Mouse (Mus musculus) CH12.LX (cell line): Measurements from ENCODE around the gene Gse1. TPM values are rescaled to one million over a fixed set of nuclear protein-coding genes. Genes with fewer than 3 reads are reported as not detected.

Experiments used
- DNase-seq: peaks from one replicate; pipeline ENCODE4 v3.0.0-alpha.2; 2013; ENCODE audit errors: extremely low read depth
- H3K27ac ChIP-seq: 2 replicates; pipeline ENCODE4 v1.5.1; 2012; ENCODE audit warnings: low read depth, mild to moderate bottlenecking, control low read depth, moderate library complexity; ENCODE audit not compliant: insufficient read depth
- H3K27me3 ChIP-seq: replicated peaks from 2 replicates; pipeline ENCODE3; 2012; ENCODE audit warnings: inconsistent platforms
- H3K36me3 ChIP-seq, 2 experiments: replicated peaks in 1 of 2; 2 replicates each; pipeline versions ENCODE3 to v1.6.1; 2012; ENCODE audit warnings: inconsistent platforms in 1 of 2, low read length in 1 of 2, mild to moderate bottlenecking in 1 of 2, mixed read lengths in 1 of 2, moderate library complexity in 1 of 2; ENCODE audit not compliant: control insufficient read depth in 1 of 2, insufficient read depth in 1 of 2
- H3K4me1 ChIP-seq, 2 experiments: 2 replicates each; pipeline ENCODE4 v1.6.1; 2012; ENCODE audit warnings: inconsistent platforms in 1 of 2, moderate library complexity in 1 of 2; ENCODE audit not compliant: insufficient read depth in 2 of 2, control insufficient read depth in 1 of 2
- H3K4me2 ChIP-seq: 2 replicates; pipeline ENCODE4 v1.6.1; 2012; ENCODE audit warnings: low read depth, mild to moderate bottlenecking, control low read depth; ENCODE audit not compliant: poor library complexity, insufficient read depth, severe bottlenecking
- H3K4me3 ChIP-seq, 3 experiments: fragments of 150-350 bp in 1 of 3; sonication (generic) in 1 of 3; replicated peaks in 1 of 3; 2 replicates each; pipeline versions ENCODE3 to v1.5.1; 2011 to 2012; ENCODE audit warnings: low read depth in 2 of 3, low read length in 2 of 3, mild to moderate bottlenecking in 2 of 3, moderate library complexity in 2 of 3, control low read depth in 1 of 3, improper control_type of control experiment in 1 of 3, inconsistent platforms in 1 of 3, mixed read lengths in 1 of 3; ENCODE audit not compliant: poor library complexity in 1 of 3
- H3K79me2 ChIP-seq: replicated peaks from 2 replicates; pipeline ENCODE4 v1.6.1; 2012; ENCODE audit warnings: mild to moderate bottlenecking, moderate library complexity; ENCODE audit not compliant: control insufficient read depth, poor library complexity, insufficient read depth, severe bottlenecking; ENCODE audit errors: extremely low read depth
- H3K9ac ChIP-seq: 2 replicates; pipeline ENCODE4 v1.6.1; 2012; ENCODE audit warnings: low read depth, mild to moderate bottlenecking, control low read depth, moderate library complexity; ENCODE audit not compliant: insufficient read depth
- H3K9me3 ChIP-seq: replicated peaks from 2 replicates; pipeline ENCODE3; 2012; ENCODE audit warnings: low read length, inconsistent platforms, mixed read lengths
- CTCF ChIP-seq, 2 experiments: IDR thresholded peaks in 1 of 2; conservative IDR thresholded peaks in 1 of 2; 2 replicates each; pipeline ENCODE4 v1.5.1; 2011 to 2012; ENCODE audit warnings: low read depth in 2 of 2, low read length in 2 of 2, improper control_type of control experiment in 1 of 2, inconsistent platforms in 1 of 2, mild to moderate bottlenecking in 1 of 2, moderate library complexity in 1 of 2
- POLR2A ChIP-seq: IDR thresholded peaks from 2 replicates; pipeline ENCODE4 v1.6.1; 2011; ENCODE audit warnings: low read depth, mild to moderate bottlenecking, improper control_type of control experiment, low read length
- POLR2AphosphoS2 ChIP-seq: IDR thresholded peaks from 2 replicates; pipeline ENCODE4 v1.6.1; 2011; ENCODE audit warnings: low read depth, low read length, improper control_type of control experiment
- RAD21 ChIP-seq: IDR thresholded peaks from 2 replicates; pipeline ENCODE4 v1.6.1; 2011; ENCODE audit warnings: low read depth, mild to moderate bottlenecking, low read length, improper control_type of control experiment, moderate library complexity
- SIN3A ChIP-seq: IDR thresholded peaks from 2 replicates; pipeline ENCODE4 v1.6.1; 2012; ENCODE audit warnings: low read length, improper control_type of control experiment, inconsistent platforms
- SMC3 ChIP-seq: IDR thresholded peaks from 2 replicates; pipeline ENCODE4 v1.6.1; 2011; ENCODE audit warnings: low read depth, low read length, improper control_type of control experiment
- ZNF384 ChIP-seq: IDR thresholded peaks from 2 replicates; pipeline ENCODE4 v1.6.1; 2012; ENCODE audit warnings: low read depth, low read length, improper control_type of control experiment, inconsistent platforms
- dilution Hi-C: fragments of 300-500 bp; cut with MboI; formaldehyde crosslinking; loops from 2 replicates; pipeline ENCODE4 v1.14.3; 2020; ENCODE audit warnings: low sequenced_read_pairs; ENCODE audit not compliant: extremely low pct_unique_long_range_greater_than_20kb, extremely low pct_ligation_motif_present
- in situ Hi-C: fragments of 300-500 bp; cut with MboI; formaldehyde crosslinking; loops from 3 replicates; pipeline ENCODE4 v1.14.3; 2019; ENCODE audit warnings: low sequenced_read_pairs, low pct_ligation_motif_present, low pct_unique_long_range_greater_than_20kb, mixed read lengths
- polyA plus RNA-seq: library from polyadenylated mRNA; unstranded; fragments of >175 nt; gene quantifications from 2 replicates; pipeline ENCODE4 v1.2.1, GENCODE M21; 2012; ENCODE audit warnings: low read depth; ENCODE audit not compliant: insufficient read length
- total RNA-seq, 2 experiments: library from RNA; depleted of rRNA; stranded (reverse); fragments of 300-350 nt in 1 of 2; fragments of >200 nt in 1 of 2; gene quantifications; 2 replicates each; pipeline ENCODE4 v1.2.3; 2012 to 2014

Gse1 gene
- total and polyA plus RNA-seq, 3 experiments, result 1.3 to 9.8 (median 8.5) TPM

DNA sequence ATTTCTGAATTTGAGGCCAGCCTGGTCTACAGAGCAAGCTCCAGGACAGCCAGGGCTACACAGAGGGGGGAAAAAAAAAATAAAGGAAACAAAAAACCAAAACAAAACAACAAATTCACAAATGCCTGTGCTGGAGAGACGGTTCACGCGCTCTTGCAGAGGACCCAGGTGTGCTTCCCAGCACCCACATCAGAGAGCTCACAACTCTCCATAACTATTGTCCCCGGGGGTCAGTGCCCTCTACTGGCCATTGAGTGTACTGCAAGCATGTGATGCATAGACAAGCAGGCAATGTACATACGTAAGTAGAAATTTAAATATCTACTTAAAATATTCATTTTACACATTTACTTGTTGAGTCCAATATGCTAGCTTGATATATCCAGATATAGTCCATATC is 366.3 kb downstream of the Gse1 start:
- TF ChIP-seq CTCF (conservative IDR thresholded peaks at IDR 0.05 in 1 of 2, IDR thresholded peaks at IDR 0.05 in 1 of 2; ENCODE audit: low read depth in 2 of 2, low read length in 2 of 2) (peak; percentile 39 to 49; a peak in 3 of 4 replicates), ZNF384 (no peak)
- DNase-seq, result peak; percentile 24
- dilution Hi-C loops, result no loop called here

DNA sequence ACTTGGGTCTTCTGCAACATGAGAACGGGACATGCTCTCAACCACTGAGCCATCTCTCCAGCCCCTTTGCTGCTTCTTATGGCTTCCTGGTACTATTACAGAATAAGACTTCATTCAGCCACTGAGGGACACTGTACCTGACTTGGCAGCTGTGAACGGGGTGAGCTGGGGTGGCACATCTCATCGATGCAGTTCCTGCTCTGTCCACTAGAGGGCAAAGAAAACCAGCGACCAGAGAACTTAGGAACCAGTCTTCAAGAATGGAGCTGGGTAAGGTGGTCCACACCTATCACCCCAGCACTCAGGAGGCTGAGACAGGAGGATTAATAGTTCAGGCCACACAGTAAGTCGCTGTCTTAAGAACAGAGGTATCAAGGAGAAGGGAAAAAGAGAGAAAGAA is 367.7 kb downstream of the Gse1 start:
- peaks cover 6% of the 10 kb centered on the region for H3K9me3 ChIP-seq
- peaks cover 14% of the 10 kb centered on the region for H3K27me3 ChIP-seq
- dilution Hi-C loops, result no loop called here
- no peak overlapping the region for H3K4me3 ChIP-seq
- 0 out of 4 replicates have a peak, but pooled peaks cover 0 to 3% of the 10 kb centered on the region in 2 experiments for H3K4me1 ChIP-seq
- no peaks in the 10 kb centered on the region for H3K36me3 ChIP-seq
- TF ChIP-seq CTCF (conservative IDR thresholded peaks at IDR 0.05 in 1 of 2, IDR thresholded peaks at IDR 0.05 in 1 of 2; ENCODE audit: low read depth in 2 of 2, low read length in 2 of 2) (peak; percentile 79 to 95), RAD21 (peak; percentile 40), POLR2A (no peak), POLR2AphosphoS2 (no peak), SMC3 (peak; percentile 56)
- in situ Hi-C loops, result no loop called here
- H3K9ac ChIP-seq, result no peak overlapping the region
- peak; percentile 71 for DNase-seq
- H3K27ac ChIP-seq, result no peak overlapping the region
- no peak overlapping the region for H3K4me2 ChIP-seq
- no peaks in the 10 kb centered on the region for H3K79me2 ChIP-seq

More for the DNA sequence above, 366.3 kb downstream of the Gse1 start:
- Histone ChIP-seq H3K9me3 (peaks cover 6% of the 10 kb centered on the region), H3K36me3 (no peaks in the 10 kb centered on the region), H3K4me3 (no peak overlapping the region), H3K4me1 (peaks cover 0 to 10% of the 10 kb centered on the region in 2 experiments; a peak in 2 of 4 replicates), H3K4me2 (no peak overlapping the region), H3K27ac (no peak overlapping the region), H3K27me3 (peaks cover 14% of the 10 kb centered on the region), H3K79me2 (no peaks in the 10 kb centered on the region), H3K9ac (no peak overlapping the region)
- in situ Hi-C loops, result no loop called here

DNA sequence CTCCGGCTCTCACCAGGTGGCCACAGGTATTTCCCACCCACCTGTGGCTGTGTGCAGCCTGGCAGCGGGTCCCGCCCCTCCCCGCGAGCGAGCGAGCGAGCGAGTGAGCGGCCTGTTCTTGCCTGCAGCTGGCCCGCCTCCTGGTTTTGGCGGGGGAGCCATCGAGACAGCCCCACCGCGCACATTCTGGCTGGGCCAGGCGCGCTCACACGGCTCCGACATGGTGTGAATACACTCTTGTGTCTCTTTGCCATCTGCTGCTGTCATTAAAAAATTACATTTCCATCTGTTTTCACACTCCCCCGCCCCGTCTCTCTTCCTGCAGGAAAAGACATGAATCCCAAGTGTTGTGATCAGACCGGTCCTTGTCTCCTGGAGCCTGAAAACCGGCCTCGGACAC is 370.3 kb downstream of the Gse1 start:
- H3K9ac ChIP-seq, result no peak overlapping the region
- DNase-seq, result no peak
- peaks cover 4% of the 10 kb centered on the region for H3K27me3 ChIP-seq
- no peak for TF ChIP-seq POLR2A
- H3K36me3 ChIP-seq, result no peaks in the 10 kb centered on the region
- no peaks in the 10 kb centered on the region for H3K79me2 ChIP-seq
- no peak overlapping the region for H3K4me3 ChIP-seq
- no peak overlapping the region for H3K4me2 ChIP-seq
- 0 out of 4 replicates have a peak, but pooled peaks cover 0 to 3% of the 10 kb centered on the region in 2 experiments for H3K4me1 ChIP-seq
- H3K9me3 ChIP-seq, result peaks cover 11% of the 10 kb centered on the region
- in situ Hi-C loops, result no loop called here
- H3K27ac ChIP-seq, result no peak overlapping the region
- dilution Hi-C loops, result no loop called here

GRCm38 (mm10) chr8:120599504-120599903 is 371.2 kb downstream of the Gse1 start:
- Histone ChIP-seq H3K4me2 (no peak overlapping the region), H3K9me3 (peaks cover 7% of the 10 kb centered on the region), H3K27me3 (peaks cover 2% of the 10 kb centered on the region), H3K79me2 (no peaks in the 10 kb centered on the region), H3K9ac (no peak overlapping the region), H3K27ac (no peak overlapping the region), H3K36me3 (no peaks in the 10 kb centered on the region), H3K4me3 (no peak overlapping the region), H3K4me1 (0 out of 4 replicates have a peak, but pooled peaks cover 0 to 3% of the 10 kb centered on the region in 2 experiments)
- in situ Hi-C loops, result no loop called here
- DNase-seq, result peak; percentile 63
- dilution Hi-C loops, result no loop called here
- peak; percentile 37; the same call in 1 of the 2 replicates for TF ChIP-seq SMC3
- no peak for TF ChIP-seq POLR2AphosphoS2
- peak; percentile 77 to 84 for TF ChIP-seq CTCF (conservative IDR thresholded peaks at IDR 0.05 in 1 of 2, IDR thresholded peaks at IDR 0.05 in 1 of 2; ENCODE audit: low read depth in 2 of 2, low read length in 2 of 2)
- TF ChIP-seq RAD21, result peak; percentile 67
- no peak for TF ChIP-seq SIN3A
